Mouse (Mus musculus) G1E (cell line): ENCODE data around the gene Ryr1.

Source experiments
- CTCF ChIP-seq: IDR thresholded peaks from 2 replicates; pipeline ENCODE4 v1.5.1; 2012; ENCODE audit warnings: low read depth, low read length, inconsistent platforms, mixed read lengths
- GATA1 ChIP-seq: IDR thresholded peaks from 2 replicates; pipeline ENCODE4 v1.6.1; 2012; ENCODE audit warnings: borderline replicate concordance, low read length, inconsistent platforms, mixed read lengths
- POLR2AphosphoS5 ChIP-seq: IDR thresholded peaks from 2 replicates; pipeline ENCODE4 v1.6.1; 2012; ENCODE audit warnings: low read depth, low read length, inconsistent platforms; ENCODE audit not compliant: insufficient replicate concordance
- TAL1 ChIP-seq: conservative IDR thresholded peaks from 2 replicates; pipeline ENCODE4 v1.6.1; 2012; ENCODE audit warnings: low read depth, low read length, inconsistent platforms, mixed read lengths

DNA sequence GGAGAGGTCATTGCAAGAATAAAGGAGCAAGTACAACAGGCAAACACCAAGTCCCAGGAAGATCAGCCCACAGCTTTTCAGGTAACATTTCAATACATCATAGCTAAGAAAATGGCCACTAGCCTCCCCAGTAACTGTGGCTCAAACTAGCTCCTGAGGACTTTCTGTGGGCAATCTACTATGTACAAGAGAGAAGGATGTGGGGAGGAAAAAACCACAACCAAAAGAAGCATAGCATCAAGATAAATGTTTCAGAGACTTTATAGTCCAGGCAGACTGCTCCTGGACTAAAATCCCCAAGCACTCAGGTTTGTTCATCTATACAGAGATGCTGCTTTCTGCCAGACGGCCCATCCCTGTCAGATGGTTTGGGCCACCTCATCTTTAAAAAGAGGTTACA lies 168.7 kb downstream of the Ryr1 start:
- TF ChIP-seq CTCF (no peak), TAL1 (no peak), GATA1 (no peak), POLR2AphosphoS5 (no peak)
